Comparison of ENCODE assay signal across 10 mouse cellular contexts in the genomic region with DNA sequence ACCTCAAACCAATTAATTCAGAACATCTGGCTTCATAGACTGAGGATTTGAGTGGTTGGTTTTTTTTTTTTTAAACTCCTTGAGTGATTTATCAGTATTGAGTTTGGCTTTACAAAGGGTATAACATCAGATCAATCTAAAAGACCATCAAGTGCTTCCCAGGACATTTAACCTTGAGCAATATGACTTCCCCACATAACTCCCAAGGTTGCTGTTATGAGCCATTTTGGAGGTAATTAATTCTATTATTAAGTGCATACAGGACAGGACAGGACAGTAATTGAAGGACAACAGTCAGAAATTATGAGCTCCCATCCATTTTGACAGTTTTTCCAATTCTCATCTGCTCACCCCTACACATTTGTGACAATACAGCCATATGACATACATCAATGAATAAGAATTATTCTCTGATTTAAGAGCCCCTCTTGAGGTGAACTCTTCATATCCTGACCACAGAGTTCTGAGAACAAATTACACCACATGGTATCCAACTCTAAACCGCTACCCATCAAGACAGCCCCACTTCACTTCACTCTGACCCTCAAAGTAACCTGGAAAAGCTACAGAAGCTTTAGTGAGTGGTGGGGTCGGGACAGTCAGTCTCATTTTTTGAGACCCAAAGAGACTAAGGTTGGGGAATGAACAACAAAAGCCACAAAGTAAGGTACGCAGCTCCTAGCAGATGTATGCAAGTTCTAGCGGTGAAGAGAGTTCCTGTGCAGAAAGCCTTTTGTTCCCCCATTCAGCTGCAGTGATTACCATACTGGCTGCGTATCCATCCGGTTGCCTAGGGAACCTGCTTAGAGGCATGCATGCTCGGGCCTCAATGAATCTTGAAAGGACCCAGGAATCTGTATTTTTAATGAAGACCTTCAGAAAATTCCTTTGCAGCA. TPM values are rescaled to one million over a fixed set of nuclear protein-coding genes. Genes with fewer than 3 reads are reported as not detected.
DNase-seq lines count a peak whose midpoint lies in the region; ATAC-seq and TF ChIP-seq lines count a peak whose summit lies in the region.
"Had no signal": no experiment of that assay in that cellular context is flagged by ENCODE, and none has a peak within 500 bp of the region (broad histone marks: within the 10 kb centered on the region; RNA-seq: fewer than 3 reads in every experiment).

No protein-coding gene starts in this region.

- no peak overlapping the region for H3K27ac ChIP-seq in lung, embryonic 14.5 days (ENCODE audit: low read depth)
- peak overlapping the region; percentile 62 for H3K27ac ChIP-seq in hindbrain, postnatal 0 days
- H3K27ac ChIP-seq in midbrain, embryonic 12.5 days (replicated peaks): peak overlapping the region; percentile 87
- H3K27ac ChIP-seq: heart, embryonic 13.5 days; limb, embryonic 15.5 days had no signal

- no peaks in the 10 kb centered on the region for H3K9me3 ChIP-seq in lung, embryonic 14.5 days (ENCODE audit: low read depth, low read length)
- H3K9me3 ChIP-seq in hindbrain, postnatal 0 days (ENCODE audit: low read length): no peaks in the 10 kb centered on the region
- H3K9me3 ChIP-seq in midbrain, embryonic 12.5 days: no peaks in the 10 kb centered on the region
- H3K9me3 ChIP-seq: heart, embryonic 13.5 days; limb, embryonic 15.5 days had no signal

- WGBS in lung, embryonic 14.5 days: 44% methylated on average over 7 of the region's 7 CpGs
- 8% methylated on average over 7 of the region's 7 CpGs for WGBS in hindbrain, postnatal 0 days
- WGBS in midbrain, embryonic 12.5 days: 5% methylated on average over 7 of the region's 7 CpGs

- DNase-seq in lung, embryonic 14.5 days: peak; percentile 29
- no peak for DNase-seq in lung, postnatal 14 days
- DNase-seq in hindbrain, postnatal 0 days (ENCODE audit: low spot score): peak; percentile 87
- no peak for DNase-seq in yolk sac, embryonic 10.5 days (ENCODE audit: low spot score)
- no peak for DNase-seq in thymus, postnatal 25 days
- DNase-seq in kidney, adult 9 months: no peak

- no peak overlapping the region for H3K9ac ChIP-seq in lung, embryonic 14.5 days
- no peak overlapping the region for H3K9ac ChIP-seq in hindbrain, postnatal 0 days (replicated peaks; ENCODE audit: low read length)
- no peak overlapping the region for H3K9ac ChIP-seq in midbrain, embryonic 12.5 days (replicated peaks)
- H3K9ac ChIP-seq: heart, embryonic 13.5 days; limb, embryonic 15.5 days had no signal

- no peak for TF ChIP-seq CTCF in lung, embryonic 14.5 days (IDR thresholded peaks at IDR 0.05; ENCODE audit: low read depth)
- no peak for TF ChIP-seq CTCF in hindbrain, postnatal 0 days (IDR thresholded peaks at IDR 0.05; ENCODE audit: low read depth)

- no peaks in the 10 kb centered on the region for H3K36me3 ChIP-seq in lung, embryonic 14.5 days (ENCODE audit: insufficient read depth)
- no peaks in the 10 kb centered on the region for H3K36me3 ChIP-seq in hindbrain, postnatal 0 days (ENCODE audit: insufficient read depth, low read length)
- H3K36me3 ChIP-seq in midbrain, embryonic 12.5 days: no peaks in the 10 kb centered on the region
- H3K36me3 ChIP-seq: heart, embryonic 13.5 days; limb, embryonic 15.5 days had no signal

- H3K27me3 ChIP-seq in lung, embryonic 14.5 days (ENCODE audit: insufficient read depth, low read length): no peaks in the 10 kb centered on the region
- no peaks in the 10 kb centered on the region for H3K27me3 ChIP-seq in hindbrain, postnatal 0 days (ENCODE audit: insufficient read depth, low read length)
- H3K27me3 ChIP-seq in midbrain, embryonic 12.5 days: no peaks in the 10 kb centered on the region
- H3K27me3 ChIP-seq: heart, embryonic 13.5 days; limb, embryonic 15.5 days had no signal

- H3K4me3 ChIP-seq in lung, embryonic 14.5 days (ENCODE audit: low read depth, low read length): no peak overlapping the region
- no peak overlapping the region for H3K4me3 ChIP-seq in hindbrain, postnatal 0 days (ENCODE audit: low read length)
- no peak overlapping the region for H3K4me3 ChIP-seq in midbrain, embryonic 12.5 days
- H3K4me3 ChIP-seq: heart, embryonic 13.5 days; limb, embryonic 15.5 days had no signal

- H3K4me2 ChIP-seq in lung, embryonic 14.5 days: no peak overlapping the region
- H3K4me2 ChIP-seq in hindbrain, postnatal 0 days (ENCODE audit: low read depth, low read length): peak overlapping the region; percentile 35
- H3K4me2 ChIP-seq in midbrain, embryonic 12.5 days (replicated peaks): peak overlapping the region; percentile 41
- H3K4me2 ChIP-seq: heart, embryonic 13.5 days; limb, embryonic 15.5 days had no signal

- 0 out of 2 replicates have a peak, but pooled peaks cover 3% of the 10 kb centered on the region for H3K4me1 ChIP-seq in lung, embryonic 14.5 days (ENCODE audit: insufficient read depth)
- peaks cover 17% of the 10 kb centered on the region; the same call in 1 of the 2 replicates for H3K4me1 ChIP-seq in hindbrain, postnatal 0 days (ENCODE audit: insufficient read depth, low read length)
- H3K4me1 ChIP-seq in midbrain, embryonic 12.5 days: peaks cover 27% of the 10 kb centered on the region

- ATAC-seq in lung, embryonic 14.5 days (ENCODE audit: insufficient read depth): no peak
- peak; percentile 96 for ATAC-seq in hindbrain, postnatal 0 days
- peak; percentile 98 for ATAC-seq in midbrain, embryonic 12.5 days (ENCODE audit: low FRiP score, low read depth)
- no peak for ATAC-seq in erythroblast, adult 5-6 weeks (replicated peaks; ENCODE audit: low FRiP score, poor library complexity, severe bottlenecking)

RNA-seq across cellular contexts. Expression of a gene that starts 11.8 kb away (rescaled TPM):
- polyA plus RNA-seq in lung, embryonic 14.5 days (2014; fragmentation: Nextera tagmentation; extraction: Ambion mirVana): not detected in 2 replicates
- total RNA-seq in hindbrain, postnatal 0 days (2014; rRNA removed): not detected in 2 replicates
- polyA plus RNA-seq in hindbrain, postnatal 0 days (2015; fragmentation: Nextera tagmentation; extraction: Ambion mirVana): not detected in 2 replicates
- polyA plus RNA-seq in midbrain, embryonic 12.5 days (2016; fragmentation: Nextera tagmentation; extraction: Ambion mirVana): not detected in 2 replicates
- total RNA-seq in erythroblast, adult 5-6 weeks (2015; ENCODE audit: low replicate concordance): not detected in 2 replicates
- not detected in 2 replicates for total RNA-seq in erythroblast, adult 5-6 weeks (2017; ENCODE audit: low replicate concordance)
- polyA plus RNA-seq: heart, embryonic 13.5 days; limb, embryonic 15.5 days had no signal

Comparison
In these comparisons a context has a peak if more than half of its experiments do, and no peak if none do; other contexts are left out.
1. DNase-seq: peak in lung, embryonic 14.5 days (single experiment) and hindbrain, postnatal 0 days (single experiment); none in lung, postnatal 14 days (single experiment), yolk sac, embryonic 10.5 days (single experiment), thymus, postnatal 25 days (single experiment) and kidney, adult 9 months (single experiment).
2. ATAC-seq: peak in hindbrain, postnatal 0 days (single experiment) and midbrain, embryonic 12.5 days (single experiment); none in lung, embryonic 14.5 days (single experiment) and erythroblast, adult 5-6 weeks (single experiment).